Mouse (Mus musculus) embryo, embryonic 11 days (tissue): ENCODE results near the gene Cabp1.
"Not testable (repeated sequence)": the region's sequence is repeated elsewhere in the genome, so short reads cannot be mapped to it uniquely, and the experiment has no call there.

Experiments
- DNase-seq: peaks from one replicate; pipeline ENCODE4 v3.0.0-alpha.2; 2015

Gene Cabp1

DNA sequence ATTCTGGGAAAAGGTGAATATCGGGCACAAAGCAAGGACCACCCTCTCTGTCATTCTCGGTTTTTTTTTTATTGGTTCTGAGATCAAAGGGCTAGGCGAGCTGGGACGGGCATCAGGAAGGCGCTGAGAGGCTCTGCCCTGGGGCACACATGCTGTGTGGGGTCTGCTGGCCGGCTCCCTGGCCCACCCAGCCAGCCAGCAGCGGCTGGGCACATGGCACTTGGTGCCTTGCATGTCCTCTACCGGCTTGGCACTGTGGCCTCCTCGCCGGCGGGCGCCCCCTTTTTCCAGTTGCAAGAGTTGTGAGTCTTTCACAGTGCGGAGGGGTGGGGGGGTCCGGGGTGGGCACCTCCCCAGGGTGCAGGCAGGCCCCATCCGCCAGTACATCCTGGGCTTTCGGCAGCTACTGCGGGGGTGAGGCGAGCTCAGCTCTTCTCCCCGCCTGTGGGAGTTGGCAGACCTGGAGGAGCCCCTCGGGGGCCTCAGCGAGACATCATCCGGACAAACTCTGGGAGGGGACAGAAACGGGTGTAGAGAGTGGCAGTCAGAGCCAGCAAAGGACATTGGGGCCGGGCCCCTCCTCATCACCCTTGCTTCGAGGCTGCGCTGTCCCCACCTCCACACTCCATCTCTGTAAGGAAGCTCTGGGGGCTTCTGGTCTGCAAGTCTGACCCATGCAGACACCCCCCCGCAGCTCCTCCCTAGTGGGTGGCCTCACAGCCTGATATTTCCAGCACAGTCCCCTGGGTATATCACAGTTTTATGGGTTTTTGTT lies 25.4 kb downstream of the Cabp1 start:
- no peak for DNase-seq

GRCm38 (mm10) chr5:115167396-115167795 lies 26.8 kb downstream of the Cabp1 start:
- DNase-seq = no peak

GRCm38 (mm10) chr5:115166815-115167194 lies 27.4 kb downstream of the Cabp1 start:
- no peak for DNase-seq

DNA sequence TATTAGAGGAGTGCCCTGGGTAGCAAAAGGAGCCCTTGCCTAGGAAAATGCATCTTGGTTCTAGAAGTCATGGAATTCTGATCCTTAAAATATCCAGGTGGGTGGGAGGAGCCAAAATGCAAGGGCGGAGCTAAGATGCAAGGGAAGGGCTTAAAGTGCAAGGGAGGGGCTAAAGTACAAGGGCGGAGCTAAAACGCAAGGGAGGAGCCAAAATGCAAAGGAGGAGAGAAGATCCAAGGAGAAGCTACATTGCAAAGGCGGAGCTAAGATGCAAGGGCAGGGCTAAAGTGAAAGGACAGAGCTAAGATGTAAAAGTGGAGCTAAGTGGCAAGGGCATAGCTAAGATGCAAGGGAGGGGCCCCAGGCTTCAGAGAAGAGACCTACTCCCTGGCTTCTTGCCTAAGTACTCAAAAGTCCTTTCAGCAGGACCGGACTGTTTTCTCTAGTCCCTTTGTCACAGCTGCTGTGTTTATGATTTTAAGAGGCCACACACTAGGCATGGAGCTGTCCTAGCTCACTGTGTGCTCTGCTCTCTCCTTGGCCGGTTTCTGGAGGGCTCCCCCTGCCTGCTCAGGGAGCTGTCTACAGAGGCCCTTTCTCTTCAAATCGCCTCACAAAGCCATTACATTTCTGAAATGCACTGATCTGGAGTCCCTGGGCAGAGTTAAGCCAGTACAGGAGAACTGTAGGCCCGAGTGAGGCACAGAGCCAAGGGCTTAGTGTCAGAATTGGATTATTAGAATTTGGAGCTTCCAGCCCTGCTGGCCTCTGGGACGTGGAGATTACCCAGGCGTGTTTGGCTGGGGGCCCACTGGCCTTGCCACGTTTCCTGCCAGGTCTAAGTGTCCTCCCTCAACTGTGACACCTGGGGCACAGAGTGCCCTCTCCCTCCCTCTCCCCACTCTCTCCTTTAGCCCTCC lies 28.0 kb downstream of the Cabp1 start:
- no peak for DNase-seq

GRCm38 (mm10) chr5:115165351-115165750 lies 28.8 kb downstream of the Cabp1 start:
- DNase-seq = no peak

DNA sequence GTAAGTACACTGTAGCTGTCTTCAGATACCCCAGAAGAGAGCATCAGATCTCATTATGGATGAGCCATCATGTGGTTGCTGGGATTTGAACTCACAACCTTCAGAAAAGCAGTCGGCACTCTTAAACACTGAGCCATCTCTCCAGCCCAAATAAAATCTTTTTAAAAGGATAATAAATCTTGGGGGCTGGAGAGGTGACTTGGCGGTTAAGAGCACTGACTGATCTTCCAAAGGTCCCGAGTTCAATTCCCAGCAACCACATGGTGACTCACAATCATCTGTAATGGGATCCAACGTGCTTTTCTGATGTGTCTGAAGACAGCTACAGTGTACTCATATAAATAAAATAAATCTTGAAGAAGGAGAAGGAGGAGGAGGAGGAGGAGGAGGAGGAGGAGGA lies 29.7 kb downstream of the Cabp1 start:
- not testable (repeated sequence) for DNase-seq

DNA sequence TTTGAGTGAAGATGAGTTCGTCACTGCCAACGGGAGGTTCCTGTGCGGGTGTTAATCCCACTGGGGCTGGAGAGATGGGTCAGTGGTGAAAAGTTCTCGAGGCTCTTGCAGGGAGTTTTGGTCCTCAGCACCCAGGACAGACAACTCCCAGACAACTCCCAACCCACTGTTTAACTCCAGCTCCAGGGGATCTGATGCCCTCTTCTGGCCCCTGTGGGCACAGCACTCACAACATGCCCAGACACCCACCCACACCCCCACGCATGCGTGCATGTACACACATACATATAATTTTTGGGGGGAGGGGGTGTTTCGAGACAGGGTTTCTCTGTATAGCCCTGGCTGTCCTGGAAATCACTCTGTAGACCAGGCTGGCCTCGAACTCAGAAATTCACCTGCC lies 30.6 kb downstream of the Cabp1 start:
- DNase-seq = peak; percentile 60

DNA sequence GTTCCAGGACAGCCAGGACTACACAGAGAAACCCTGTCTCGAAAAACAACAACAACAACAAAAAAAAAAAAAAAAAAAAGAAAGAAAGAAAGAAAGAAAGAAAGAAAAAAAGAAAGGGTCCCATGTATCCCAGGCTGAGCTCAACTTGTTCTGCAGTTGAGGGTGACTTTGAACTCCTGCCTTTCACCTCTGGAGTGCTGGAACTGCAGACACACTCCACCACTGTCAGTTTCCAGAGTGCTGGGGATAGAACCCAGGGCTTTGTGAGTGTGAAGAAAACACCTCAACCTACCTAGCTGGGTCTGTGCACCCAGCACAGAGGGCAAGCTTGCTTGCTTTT lies 32.3 kb downstream of the Cabp1 start:
- not testable (repeated sequence) for DNase-seq

- peak; percentile 43 for DNase-seq
Observed at GRCm38 (mm10) chr5:115161064-115161939, 32.9 kb downstream of the Cabp1 start.

GRCm38 (mm10) chr5:115160655-115161054 lies 33.5 kb downstream of the Cabp1 start:
- no peak for DNase-seq

GRCm38 (mm10) chr5:115159165-115159564 lies 35.0 kb downstream of the Cabp1 start:
- DNase-seq = no peak

GRCm38 (mm10) chr5:115158040-115158983 lies 35.9 kb downstream of the Cabp1 start, which contains the start of gene Mlec:
TSS of gene Mlec (minus strand) at chr5:115158179.
- peak; percentile 99 for DNase-seq

GRCm38 (mm10) chr5:115156933-115157589 lies 37.1 kb downstream of the Cabp1 start:
- DNase-seq = peak; percentile 60

- no peak for DNase-seq
Observed at GRCm38 (mm10) chr5:115156401-115156800, 37.8 kb downstream of the Cabp1 start.

DNA sequence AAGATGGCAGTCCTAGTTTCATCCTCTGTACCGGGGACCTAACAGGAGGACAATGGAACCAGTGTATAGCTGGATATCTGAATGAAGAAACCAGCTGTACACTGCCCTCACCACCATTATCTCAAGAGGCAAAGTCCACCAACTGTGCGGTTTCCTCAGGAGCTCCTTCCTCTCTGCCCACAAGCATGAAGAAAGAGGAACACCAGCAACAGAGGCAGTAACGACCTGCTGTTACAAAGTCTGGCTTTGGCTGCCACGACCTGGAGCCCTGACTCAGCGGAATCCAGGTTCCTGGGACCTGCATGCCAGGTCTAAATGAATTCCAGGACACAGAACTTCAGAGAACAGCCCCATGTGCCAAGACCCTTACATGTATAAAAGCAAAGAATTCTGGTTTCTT lies 38.4 kb downstream of the Cabp1 start:
- DNase-seq = no peak

DNA sequence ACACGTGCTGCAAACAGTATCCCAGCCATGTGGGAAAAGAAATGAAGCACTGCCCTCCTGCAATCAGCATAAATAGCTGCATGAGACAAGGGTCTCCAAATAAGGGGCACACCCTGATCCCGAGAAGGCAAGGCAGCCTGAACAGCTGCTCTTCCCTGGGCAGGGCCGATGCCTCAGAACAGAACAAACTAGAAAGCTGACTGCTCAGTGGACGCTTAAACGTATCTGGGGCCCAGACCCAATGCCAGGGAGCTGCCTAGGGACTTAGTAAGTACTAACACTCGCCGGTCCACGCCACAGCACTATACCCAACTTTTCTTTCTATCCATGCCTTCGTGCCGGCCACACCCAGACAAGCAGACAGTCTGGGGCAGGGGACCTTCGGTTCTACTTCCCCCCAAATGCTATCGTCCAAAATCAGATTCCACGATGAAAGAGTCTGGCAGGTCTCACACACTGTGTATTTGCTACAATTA lies 39.0 kb downstream of the Cabp1 start:
- DNase-seq = no peak

DNA sequence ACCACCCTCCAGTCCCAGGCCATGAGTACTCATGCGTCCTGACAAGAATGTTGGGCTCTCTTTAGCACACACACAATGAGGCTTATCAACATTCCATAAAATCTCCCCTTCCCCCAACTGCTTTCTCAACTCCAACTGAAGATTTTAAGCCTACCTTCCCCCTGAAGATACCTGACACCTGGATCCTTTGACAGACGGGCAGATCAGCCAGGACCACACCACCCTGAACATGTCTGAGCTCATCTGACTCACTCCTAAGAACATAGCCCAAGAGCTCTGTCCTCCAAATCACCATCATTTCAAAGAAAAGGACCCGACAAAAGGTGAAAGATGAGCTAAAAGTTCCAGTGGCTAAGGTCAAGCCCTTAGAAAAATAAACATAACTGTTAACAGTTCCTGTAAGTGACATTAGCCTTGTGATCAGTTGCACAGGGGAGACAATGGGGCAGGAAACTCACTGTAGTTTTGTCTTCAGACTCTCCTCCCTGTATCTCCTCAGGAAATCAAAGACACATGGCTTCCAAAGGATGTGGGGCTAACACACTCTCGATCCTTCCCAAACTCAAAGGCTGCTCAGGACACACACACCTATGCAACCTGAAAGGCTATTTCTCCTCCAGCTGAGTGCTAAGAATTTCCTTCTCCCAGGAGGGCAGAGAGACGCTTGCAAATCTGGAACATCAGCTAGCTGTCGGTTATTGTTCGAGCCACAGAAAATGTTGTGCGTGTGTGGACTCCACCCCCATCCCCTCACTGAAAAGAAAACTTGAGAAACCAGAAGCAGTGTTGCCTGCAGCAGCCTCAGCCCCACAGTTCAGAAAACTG lies 41.8 kb downstream of the Cabp1 start:
- no peak for DNase-seq

DNA sequence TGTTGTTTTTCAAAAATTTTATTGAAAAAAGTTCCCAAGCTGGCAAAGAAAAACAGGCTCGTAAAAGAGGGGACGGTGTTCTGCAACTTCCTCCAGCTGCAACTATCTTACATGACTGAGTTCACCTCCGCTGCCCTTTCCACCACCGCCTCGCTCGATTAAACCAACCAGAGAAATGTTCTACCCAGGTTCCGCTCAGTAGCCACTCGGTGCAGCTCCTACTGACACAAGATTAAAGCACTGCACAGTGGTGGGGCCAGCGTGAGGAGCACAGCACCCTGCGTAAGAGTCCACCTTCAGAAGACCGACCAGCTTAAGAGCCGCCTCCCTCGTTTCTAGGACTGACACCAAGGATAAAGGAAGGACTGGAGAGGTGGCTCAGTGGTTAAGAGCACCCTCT lies 42.7 kb downstream of the Cabp1 start:
- DNase-seq = no peak

DNA sequence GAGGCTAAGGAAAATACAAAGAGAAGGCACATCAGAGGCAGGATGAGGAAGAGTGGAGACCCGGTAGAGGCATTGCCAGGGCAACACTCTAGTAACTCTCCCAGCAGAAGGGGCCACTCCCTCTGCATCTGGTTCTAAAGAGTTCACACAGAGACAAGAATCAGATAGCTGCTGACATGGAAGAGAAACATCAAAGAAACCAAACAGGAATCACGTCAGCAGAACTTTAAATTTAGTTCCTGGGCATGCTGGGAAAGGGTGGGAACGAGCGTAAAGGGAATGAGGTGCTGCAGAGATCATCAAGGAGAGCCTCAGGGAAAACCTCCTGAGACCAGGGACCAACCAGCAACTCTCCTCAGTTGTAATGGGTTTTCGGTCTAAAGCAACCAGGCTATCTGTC lies 43.2 kb downstream of the Cabp1 start:
- DNase-seq = no peak
